Mouse (Mus musculus) myocyte (in vitro differentiated cells): Measurements from ENCODE around the gene Rapgef5.

Experiments used
- E2F4 ChIP-seq: IDR thresholded peaks from one replicate; pipeline ENCODE4 v1.6.1; 2011; ENCODE audit warnings: mild to moderate bottlenecking, control low read depth, moderate library complexity; ENCODE audit not compliant: insufficient read depth
- MAX ChIP-seq: IDR thresholded peaks from one replicate; pipeline ENCODE4 v1.6.1; 2011; ENCODE audit warnings: low read depth, mild to moderate bottlenecking, control low read depth
- POLR2A ChIP-seq: IDR thresholded peaks from one replicate; pipeline ENCODE4 v1.6.1; 2011; ENCODE audit warnings: low read depth, mild to moderate bottlenecking, control low read depth, moderate library complexity; ENCODE audit not compliant: insufficient read length

DNA sequence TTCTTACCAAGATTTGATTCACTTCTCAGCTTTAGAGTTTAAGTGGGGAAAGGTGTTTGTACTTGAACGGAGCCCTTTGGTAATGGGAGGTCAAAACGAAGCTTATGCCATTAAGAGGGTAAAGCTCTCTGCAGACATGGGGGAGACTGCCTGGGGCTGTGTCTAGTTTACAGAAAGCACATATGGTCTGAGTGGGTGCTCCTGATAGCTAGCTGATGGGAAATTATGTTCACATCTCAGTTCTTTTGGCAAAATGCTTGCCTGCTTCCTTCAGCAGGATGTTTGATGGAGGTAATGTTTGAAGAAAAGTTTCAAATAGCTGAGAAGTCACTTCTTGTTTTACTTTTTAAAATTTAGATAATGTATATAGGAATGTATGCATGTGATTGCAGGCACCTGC is 53.4 kb downstream of the Rapgef5 start:
- TF ChIP-seq POLR2A = no peak
- no peak for TF ChIP-seq E2F4
- TF ChIP-seq MAX = no peak
